Mouse (Mus musculus) heart, adult 2 months (tissue): ENCODE data around the gene Prkcg.
A peak's percentile ranks its signal among the peaks of the same experiment; 100 is the strongest.

ENCODE experiments used
- CTCF ChIP-seq: fragments of 200-600 bp; IDR thresholded peaks from 2 replicates; pipeline ENCODE4 v1.8.1; 2022; ENCODE audit warnings: antibody characterized with exemption, mild to moderate bottlenecking, moderate library complexity
- EP300 ChIP-seq: fragments of 200-500 bp; IDR thresholded peaks from 2 replicates; pipeline ENCODE4 v1.6.1; 2011; ENCODE audit warnings: low read depth, low read length, control low read depth; ENCODE audit not compliant: insufficient read depth
- POLR2A ChIP-seq: fragments of 200-500 bp; IDR thresholded peaks from 2 replicates; pipeline ENCODE4 v1.6.1; 2011; ENCODE audit warnings: mild to moderate bottlenecking, low read depth, low read length, control low read depth; ENCODE audit not compliant: insufficient read depth

GRCm38 (mm10) chr7:3292791-3293190 is 3.8 kb downstream of the Prkcg start:
- TF ChIP-seq EP300 (peak; percentile 77; the same call in 1 of the 2 replicates), POLR2A (peak; percentile 72), CTCF (peak; percentile 45)
